Mouse (Mus musculus) ZHBTc4 (cell line): Measurements from ENCODE around the gene Ralgps1.

Experiments used
- DNase-seq: peaks from one replicate; pipeline ENCODE4 v3.0.0-alpha.2; 2011; ENCODE audit warnings: low read depth, low spot score

The Ralgps1 gene

DNA sequence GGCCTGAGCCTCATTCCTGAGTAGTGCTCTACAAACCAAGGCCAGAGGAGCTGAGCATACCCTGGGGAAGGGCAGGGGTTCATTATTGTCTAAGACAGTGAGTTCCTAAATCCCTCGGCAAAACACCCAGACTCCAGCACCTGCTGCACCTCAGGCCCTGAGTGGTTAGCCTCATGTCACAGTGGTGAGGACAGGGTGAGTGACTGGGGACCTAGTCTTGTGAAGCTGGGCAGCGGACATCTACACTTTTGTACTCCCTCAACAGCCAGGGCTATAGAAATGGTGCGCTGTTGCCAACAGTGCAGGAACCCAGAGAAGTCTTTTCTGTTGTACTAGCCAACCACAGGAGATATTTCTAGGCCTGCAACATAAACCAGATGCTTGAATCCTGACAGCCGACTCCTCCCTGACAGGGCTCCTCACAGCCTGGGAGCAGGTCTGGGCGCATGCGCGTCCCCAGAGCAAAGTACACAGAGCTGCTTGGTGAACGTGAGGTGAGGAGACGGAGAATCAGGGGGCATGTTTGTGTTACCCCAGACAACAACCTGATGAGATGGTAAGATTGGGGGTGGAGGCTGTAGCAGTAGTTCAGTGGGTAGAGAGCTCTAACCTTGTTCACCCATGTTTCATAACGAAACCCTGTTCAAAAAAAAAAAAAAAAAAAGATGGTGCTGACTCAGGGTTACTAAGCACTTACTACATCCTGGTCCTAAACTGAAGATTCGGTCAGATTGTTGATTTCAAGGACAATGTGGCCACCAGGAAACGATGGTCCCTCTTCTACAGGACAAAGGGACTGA, 193.6 kb downstream of the Ralgps1 start:
- no peak for DNase-seq

DNA sequence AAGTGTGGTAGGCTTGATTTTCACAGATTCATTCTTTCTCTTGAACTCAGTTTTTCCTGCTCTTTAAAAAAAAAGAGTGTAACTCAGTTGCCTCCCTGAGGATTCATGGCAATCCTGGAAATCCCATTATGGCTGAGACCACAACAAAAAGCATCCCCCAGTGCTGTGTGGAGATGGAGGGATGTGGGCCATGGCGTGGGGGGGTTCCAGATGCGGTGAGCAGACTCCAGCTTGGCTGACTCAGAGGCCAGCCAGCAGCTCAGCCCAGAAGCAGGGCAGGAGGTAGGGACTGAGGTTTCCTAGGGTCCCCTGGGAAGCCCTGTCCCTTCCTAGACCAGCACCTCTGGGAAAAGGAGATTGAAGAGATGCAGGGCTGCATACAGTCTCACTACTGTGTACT, 194.4 kb downstream of the Ralgps1 start:
- no peak for DNase-seq

DNA sequence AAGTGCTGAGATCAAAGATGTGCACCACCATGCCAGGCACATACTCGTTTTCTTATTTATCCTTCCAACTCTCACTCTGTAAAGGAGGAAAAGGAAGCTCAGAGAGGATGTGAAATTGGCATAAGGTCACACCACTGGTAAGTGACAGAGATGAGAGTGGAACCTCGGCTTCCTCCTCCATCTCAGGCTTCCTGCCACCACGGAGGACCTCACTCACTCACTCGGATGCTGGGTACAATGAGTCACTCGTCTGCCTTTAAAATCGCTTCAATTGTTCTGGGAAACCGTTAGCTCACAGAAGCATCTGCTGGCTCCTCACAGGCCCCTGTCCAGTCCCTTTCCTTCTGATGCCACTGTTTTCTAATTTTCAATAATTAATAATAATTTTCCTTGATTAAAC, 194.8 kb downstream of the Ralgps1 start:
- DNase-seq: no peak

DNA sequence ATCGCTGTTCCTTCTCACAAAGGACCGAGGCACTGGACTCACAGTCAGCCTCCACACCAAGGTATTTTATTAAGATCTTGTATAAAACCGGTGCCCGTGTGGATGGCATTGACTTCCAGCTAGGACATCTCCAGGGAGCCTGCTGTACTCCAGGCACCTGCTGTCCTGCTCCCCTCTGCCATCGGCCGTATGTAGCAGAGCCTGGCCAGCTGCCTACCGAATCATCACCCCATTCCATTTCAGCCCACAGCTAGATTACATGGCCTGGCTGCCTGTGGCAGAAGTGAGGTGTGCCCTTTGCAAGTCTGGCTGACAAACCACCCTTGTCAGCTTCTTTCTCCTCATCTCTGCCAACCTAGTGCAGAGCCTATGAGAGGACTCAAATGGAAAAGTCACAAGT, 197.6 kb downstream of the Ralgps1 start:
- no peak for DNase-seq

DNA sequence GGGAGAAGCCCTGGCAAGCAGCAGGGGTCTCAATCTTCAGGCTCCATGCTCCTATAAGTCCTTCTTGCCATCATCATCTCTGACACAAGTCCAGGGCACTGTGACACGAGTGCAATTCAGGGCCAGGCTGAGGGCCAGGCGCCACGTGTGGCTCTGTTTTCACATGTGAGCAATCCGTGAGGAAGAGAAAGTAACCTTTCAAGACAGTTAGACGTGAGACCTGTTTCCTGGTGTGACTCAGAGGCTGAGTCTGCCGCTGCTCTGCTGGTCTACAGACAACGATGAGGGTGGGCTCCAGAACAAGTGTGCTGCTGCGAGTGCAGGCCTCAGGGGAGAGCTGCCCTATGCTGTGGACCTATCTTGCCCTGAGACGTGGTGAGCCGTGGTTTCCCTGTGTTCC, 198.2 kb downstream of the Ralgps1 start:
- no peak for DNase-seq

DNA sequence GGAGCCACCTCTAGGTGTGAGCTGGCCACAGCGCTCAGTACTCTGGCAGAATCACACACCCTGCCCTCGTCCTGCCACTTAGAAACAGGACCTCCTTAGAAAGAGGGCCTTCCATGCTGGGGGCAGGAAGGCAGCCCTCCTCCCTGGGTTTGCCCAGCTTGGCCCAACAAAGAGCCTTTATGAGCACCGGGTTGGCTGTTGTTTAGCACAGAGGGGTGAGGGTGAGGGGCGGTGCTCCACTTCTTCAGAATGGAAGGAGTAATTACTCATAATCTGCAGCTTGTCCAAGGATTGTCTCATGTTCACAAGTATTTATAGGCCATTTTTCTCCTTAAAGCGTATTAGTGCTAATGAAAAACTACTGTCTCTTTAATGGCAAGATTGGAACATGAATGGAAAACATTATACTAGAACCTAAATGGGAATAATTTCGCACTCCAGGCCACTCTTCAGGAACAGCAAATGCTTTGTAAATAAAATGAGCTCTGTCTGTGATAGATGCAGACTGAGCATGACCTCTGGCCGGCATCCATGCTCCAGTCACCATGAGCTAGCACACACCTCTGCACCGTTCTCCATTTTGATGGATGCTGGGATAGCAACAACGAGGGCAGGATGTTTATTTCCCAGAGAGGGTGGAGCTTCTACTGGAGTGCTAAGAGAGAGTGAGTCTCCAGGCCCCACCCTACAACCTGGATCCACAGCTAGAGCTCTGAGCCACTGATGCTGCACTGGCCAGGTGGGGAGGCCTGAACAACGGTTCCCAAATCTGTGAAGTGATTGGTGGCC, 200.3 kb downstream of the Ralgps1 start:
- DNase-seq: no peak

DNA sequence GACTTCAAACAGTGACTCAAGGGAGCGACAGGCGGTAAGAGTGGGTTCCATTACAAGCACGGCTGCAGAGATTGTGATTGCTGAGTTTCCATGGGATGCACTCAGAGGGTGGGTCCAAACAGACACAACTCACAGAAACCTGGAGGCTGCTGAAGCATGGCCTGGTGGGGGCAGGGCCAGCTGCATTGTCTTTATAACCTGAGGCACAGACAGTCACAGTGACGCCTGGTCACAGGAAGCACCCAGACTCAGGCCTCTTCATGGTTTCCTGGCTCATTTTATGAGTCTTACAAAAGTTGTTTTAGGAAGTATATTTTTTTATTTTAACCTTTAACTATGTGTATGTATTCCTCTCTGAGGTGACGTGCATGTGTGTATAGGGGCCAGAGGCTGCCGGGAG, 201.8 kb downstream of the Ralgps1 start:
- peak; percentile 21 for DNase-seq

DNA sequence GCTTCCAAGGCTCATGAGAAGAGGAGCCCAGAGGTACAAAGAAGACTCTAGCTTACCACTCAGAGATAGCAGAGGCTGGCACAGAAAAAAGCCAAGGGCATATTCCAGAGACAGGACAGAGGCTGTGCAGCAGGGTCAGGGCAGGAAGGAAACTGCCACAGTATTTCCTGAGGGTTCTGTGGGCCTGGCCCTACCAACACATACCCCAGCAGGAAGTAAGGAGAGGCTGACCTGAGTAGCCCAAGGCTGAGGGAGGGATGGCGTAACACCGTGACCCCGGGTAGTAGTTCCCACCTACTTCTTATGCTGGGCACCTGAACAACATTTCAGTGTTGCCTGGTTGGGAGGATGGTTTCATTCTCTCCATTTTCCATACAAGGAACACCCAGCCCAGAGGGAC, 204.2 kb downstream of the Ralgps1 start:
- DNase-seq: no peak

DNA sequence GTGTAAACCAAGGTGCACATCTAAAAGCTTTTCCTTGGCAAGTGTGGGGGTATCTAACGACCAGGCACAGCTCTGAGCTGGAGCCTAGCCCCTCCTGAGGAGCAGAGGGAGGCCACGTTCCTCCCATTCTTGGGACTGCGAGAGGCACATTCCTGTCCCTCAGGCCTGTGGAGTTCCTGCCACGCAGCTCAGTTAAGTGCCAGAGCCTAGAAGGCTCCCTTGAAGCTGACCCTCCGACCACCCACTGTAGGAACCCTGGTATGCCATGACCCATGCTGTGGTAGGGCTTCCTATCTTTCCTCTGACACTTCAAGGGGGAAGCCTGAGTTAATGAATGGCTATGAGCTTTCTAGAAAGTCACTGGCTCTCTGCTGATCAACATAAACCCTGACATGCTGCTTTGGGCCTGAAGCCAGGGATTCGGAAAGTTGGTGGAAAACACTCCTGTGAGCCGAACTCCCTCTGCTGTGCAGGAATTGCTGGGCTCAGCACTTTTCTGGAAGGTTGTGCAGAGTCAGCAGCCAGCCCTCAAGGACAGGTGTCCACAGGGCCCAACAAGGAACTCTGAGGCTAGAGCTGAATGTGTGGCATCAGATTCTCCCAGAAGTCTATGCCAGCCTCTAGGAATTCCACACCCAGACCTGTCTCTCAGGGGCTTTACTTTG, 205.4 kb downstream of the Ralgps1 start:
- no peak for DNase-seq

DNA sequence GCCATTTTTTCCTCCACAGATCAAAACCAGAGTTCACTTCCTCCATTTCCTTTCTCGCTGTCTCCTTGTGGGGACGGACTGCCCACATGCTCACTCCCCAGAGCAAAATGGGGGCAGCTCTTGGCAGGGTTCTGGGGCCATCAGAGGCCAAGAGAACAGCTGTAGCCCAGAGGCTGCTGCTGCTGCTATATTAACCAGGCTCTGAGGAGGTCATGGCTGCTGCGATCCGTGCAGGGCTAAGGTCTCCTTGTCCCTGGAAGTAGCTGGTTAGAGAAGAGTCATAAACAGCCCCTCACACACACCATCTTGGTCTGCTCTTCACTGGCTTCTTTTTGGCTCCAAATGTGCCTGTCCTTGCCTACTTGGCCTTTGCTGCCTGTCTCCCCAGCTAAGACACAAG, 206.1 kb downstream of the Ralgps1 start:
- DNase-seq: no peak

DNA sequence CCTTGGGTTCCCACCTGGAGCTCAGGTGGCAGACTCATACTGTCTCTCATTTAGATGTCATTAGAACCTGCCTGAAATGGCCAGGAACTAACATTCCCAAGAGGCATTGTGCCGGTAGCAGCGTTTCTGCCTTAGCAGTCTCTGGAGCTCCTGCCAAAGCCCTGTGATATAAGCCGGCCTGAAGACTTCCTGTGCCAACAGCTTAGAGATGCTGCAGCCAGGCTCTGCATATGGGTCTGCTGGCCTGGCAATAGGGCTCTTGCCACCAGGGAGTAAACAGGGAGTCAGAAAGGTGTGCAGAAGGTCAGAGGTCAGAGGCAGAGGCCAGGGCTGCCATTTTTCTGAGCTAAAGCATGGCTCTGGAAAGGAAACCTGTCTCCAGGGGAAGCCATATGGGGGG, 206.6 kb downstream of the Ralgps1 start:
- DNase-seq: no peak

DNA sequence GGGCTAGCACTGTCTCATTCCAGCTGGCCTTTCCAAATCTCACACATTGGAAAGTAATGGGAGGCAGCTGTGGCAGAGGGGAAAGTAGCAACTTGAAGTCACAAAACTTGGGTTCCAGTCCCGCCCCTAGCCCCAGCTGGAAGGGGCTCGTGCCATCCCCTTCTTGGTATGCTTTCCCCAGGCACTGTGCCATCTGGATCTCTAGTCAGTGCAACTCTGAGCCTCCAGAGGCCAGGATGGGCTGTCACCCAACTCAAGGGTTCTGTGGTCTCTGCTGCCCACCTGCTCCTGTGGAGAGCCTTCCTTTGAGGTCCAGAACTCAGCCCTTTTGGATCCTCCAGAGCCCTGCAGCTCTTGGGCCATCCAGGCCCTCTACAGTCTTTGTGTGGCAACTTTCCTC, 209.2 kb downstream of the Ralgps1 start:
- DNase-seq: no peak

DNA sequence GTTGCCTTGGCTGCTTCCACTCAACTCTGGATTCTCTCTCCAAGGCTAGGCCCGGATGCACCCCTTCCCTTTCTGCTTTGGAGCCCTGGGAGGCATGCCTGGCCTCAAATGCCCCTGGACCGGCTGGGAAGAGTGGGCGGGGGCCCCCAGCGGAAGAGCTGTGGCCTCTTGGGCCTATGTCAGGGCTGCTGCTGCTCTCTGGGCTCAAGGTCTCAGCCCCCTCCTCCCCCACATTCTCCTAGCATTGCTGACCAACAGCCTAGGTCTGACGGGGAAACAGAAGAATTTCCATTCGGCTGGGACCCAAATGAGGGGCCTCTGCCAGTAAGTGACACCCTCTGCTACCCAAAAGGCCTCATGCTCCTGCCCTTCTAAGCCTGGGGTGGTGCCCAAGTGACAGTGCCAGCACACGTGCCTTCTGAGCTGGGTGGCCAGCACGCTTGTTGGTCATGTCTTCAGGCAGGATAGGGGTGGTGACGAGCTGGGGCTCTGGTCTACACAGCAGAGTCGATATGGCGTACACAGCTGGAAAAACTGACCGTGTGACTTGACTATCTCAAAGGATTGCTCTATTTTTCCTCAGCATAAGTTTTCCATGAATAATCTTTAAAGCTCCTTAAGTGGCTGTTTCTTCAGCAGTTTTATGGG, 210.8 kb downstream of the Ralgps1 start:
- DNase-seq: no peak

DNA sequence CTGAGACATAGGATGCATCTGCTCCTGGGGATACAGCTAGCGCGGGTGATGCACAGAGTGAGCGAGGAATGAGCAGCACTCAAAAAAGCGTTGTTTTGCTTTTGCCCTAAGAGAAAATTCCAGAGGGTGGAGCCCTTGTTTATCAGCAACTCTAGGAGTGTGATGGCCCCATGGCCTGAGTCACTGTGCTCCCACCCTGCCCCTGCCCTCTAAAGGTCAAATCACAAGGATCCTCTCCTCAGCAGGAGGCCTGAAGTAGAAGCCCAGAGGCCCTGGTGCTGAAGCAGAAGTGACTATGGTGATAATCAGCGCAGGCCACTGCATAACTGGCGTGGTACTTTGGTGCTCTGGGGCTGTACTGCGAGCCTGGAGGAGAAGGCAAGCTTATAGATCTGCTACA, 211.7 kb downstream of the Ralgps1 start:
- peak; percentile 89 for DNase-seq

DNA sequence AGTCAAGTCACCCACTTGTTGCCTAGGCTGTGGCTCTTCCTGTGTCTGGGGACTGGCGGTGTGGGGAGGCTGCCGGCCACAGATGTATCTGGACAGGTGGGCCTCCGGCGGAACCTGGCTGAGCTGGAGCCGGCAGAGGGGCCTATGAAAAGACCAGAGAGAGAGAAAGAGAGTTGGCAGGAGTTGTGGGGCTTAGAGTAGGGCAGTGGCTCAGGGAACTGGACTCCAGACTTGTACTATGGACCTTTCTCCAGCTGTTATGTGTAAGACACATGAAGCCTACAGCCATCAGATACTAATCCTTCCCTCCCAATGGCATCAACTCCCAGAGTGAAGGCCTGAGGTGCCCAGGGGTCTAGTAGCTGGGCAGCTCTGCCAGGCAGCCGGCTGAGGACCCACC, 212.4 kb downstream of the Ralgps1 start:
- DNase-seq: no peak

DNA sequence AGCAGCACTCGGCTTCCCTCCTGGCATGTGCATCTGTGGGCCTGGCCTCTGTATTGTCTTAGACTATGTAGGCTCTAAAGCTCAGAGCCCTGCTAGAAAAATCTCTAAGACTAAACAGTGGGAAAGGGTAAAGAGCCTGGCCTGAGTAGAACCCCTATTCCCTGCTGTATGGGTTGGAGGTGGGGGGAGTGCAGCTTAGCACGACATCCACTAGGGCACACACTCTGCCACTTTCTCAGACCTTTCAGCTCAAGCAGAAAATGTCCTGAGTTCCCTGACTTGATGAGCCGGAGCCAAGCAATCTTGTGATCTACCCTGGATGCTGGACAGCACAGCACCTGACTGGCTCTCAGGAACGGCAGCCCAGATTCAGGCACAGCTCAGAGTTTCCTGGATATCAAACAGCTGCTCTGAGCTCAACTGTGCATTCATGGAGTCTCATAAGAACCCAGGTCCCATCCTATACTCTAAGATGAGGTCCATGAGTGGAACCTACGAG, 215.0 kb downstream of the Ralgps1 start:
- no peak for DNase-seq

DNA sequence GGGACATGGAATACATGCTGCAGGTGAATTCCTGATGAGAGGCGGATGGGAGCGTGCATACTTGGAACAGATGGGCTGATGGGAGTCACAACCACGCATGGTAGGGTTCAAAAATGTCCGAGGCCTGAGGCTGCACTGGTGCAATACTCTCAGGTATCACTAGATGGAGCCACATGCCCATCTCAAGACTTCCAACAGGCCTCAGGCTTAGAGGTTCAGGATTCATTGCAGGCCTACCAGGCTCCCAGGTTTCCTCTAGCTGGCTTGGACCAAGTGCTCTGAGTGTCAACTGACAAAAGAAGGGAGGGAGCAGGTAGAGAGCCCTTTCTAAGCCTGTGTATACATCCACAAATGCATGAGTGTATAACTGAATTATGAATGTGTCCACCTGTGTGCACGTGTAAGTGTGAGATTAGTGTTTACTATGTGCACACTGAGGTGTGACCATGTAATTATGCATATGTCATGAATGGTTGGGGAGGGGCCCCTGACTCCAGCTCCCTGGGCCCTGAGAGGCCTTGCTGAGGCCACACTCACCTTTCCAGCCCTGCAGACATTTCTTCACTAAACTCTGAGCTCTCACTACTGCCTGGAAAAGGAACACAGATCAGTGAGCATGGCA, 216.4 kb downstream of the Ralgps1 start:
- DNase-seq: peak; percentile 87

DNA sequence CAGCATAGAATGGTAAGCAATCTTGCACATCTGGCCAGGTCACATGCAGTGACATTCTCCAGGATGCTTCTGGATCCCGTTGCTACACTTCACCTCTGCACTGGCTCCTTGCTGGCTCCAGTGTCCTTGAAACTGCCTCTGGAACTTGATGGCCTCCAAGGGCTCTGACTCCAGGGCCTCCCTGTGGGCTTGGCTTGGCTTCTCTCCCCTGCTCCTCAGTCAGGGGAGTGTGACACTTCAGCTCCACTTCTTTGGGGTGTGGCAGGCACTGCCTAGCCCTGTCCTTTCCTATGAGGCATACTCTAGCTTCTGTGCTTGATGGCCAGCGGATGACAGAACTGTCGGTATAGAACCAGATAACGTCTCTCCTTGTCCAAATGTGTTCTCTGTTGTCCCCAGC, 224.3 kb downstream of the Ralgps1 start:
- DNase-seq: no peak

DNA sequence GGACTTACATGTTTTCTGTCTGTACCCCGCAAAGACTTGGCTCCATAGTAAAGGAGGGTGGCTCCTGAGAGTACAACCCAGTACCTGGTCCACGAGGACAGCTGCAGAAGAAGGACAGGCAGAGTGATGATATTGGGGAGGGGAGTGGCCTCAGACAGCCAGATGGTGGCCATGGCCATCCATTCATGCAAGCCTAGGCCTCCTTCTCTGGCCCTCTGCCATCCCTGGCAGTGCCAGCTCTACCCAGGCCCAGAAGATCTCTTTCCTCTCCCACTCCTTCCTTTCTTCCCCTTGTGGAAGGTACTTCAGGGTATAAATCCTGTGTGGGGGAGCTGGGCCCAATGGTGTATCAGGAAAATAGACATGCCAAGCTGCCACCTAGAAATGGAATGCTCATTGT, 228.0 kb downstream of the Ralgps1 start:
- DNase-seq: no peak

DNA sequence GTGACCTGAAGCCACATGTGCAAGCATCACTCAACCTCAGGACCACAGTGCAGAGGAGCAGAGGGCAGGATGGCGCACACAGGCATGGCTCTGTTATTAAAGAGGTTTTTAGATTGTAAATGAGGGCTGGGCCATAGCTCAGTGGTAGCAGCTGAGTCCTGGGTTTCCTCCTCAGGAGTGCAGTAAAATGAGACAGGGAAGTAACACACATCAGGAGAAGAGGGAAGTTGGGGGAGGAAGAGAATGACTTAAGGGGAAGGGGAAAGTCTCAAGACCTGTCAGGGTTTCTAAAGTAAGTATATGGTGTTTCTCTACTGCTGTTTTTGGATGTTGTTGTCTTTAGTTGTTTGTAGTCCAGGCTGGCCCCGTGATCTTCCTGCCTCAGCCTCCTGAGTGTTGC, 232.8 kb downstream of the Ralgps1 start:
- DNase-seq: no peak

DNA sequence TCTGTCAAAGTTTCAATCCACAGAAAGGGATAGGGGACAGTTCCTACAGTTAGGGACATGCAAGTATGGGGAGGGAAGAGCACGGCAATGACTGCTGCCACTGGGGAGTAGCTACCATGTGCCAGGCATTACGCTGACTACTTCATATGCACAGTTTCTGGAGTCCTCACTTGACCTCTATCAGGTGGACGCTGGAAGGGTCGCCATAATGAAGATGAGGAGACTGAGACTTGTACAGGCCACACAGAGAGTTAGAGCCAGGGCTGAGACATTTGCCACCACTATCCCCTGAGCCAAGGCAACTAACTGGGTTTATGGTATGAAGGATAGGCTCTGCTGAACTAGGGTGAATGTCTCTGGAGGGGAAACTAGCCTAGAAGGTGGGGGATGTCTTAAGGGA, 233.6 kb downstream of the Ralgps1 start:
- DNase-seq: no peak

DNA sequence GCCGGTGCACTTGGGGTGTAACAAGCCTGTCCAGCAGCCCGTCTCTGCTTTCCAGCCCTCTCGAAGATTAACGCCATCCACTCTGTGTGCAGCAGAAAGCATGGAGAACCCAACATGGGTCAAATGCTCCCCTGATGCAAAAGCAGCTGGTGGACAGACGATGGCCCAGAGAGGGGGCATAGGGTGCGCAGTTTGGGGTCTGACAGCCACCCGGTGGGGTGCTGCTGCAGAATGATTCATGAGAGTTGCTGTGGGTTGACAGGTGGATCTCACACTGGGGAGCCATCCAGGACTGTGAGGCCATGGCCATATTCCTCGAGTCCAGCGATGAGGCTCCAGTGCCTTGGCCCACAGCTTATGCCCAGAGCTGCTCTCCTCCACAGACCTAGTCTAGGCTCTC, 234.0 kb downstream of the Ralgps1 start:
- no peak for DNase-seq
